8 mouse cellular contexts compared by ENCODE assay signal in the genomic region with DNA sequence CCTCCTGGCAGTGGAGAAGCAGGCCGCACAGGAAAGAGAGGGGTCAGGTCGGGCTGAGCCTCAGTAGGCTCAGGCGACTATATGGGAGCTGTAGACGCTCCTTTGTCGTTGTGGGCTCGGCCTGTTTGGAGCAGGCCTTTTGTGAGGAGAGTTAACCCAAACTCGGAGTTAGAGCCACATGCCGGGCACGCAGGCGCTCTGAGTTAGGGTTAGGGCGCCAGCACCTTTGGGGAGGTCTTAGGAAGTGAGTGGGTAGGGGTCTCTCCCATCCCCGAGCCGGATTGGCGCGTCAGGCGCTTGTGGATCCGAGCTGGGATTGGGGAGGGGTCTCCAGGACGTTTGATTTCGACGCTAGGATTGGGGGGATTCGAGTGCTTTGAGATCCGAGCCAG. TPM values are rescaled to one million over a fixed set of nuclear protein-coding genes. Genes with fewer than 3 reads are reported as not detected.
DNase-seq lines count a peak whose midpoint lies in the region; ATAC-seq and TF ChIP-seq lines count a peak whose summit lies in the region.

No protein-coding gene starts in this region.

- no peak; the same call in 1 of the 2 replicates for ATAC-seq in hindbrain, embryonic 11.5 days (ENCODE audit: low FRiP score)

- H3K27me3 ChIP-seq in hindbrain, embryonic 11.5 days (ENCODE audit: control insufficient read depth, insufficient read depth, low read length), result no peaks in the 10 kb centered on the region

- peak overlapping the region; percentile 96 for H3K4me3 ChIP-seq in gastrocnemius, adult 2 months
- H3K4me3 ChIP-seq in hindbrain, embryonic 11.5 days (ENCODE audit: low read depth, low read length), result peak overlapping the region; percentile 81

- no peaks in the 10 kb centered on the region for H3K36me3 ChIP-seq in hindbrain, embryonic 11.5 days (ENCODE audit: control insufficient read depth, insufficient read depth, low read length)

- no peak for TF ChIP-seq CTCF in gastrocnemius, adult 2 months (IDR thresholded peaks at IDR 0.05)

- H3K4me2 ChIP-seq in hindbrain, embryonic 11.5 days (replicated peaks; ENCODE audit: low read depth, low read length), result peak overlapping the region; percentile 91

- H3K9ac ChIP-seq in hindbrain, embryonic 11.5 days (ENCODE audit: low read depth, low read length), result peak overlapping the region; percentile 88

- WGBS in hindbrain, embryonic 11.5 days, result under 1% methylated on average over 22 of the region's 22 CpGs

- peaks cover 6% of the 10 kb centered on the region for H3K4me1 ChIP-seq in hindbrain, embryonic 11.5 days (replicated peaks; ENCODE audit: control insufficient read depth, insufficient read depth, low read length)

- peak overlapping the region; percentile 92 for H3K27ac ChIP-seq in gastrocnemius, adult 2 months
- peak overlapping the region; percentile 94 for H3K27ac ChIP-seq in hindbrain, embryonic 11.5 days (ENCODE audit: low read depth, low read length)

- no peaks in the 10 kb centered on the region for H3K9me3 ChIP-seq in hindbrain, embryonic 11.5 days (ENCODE audit: control insufficient read depth, low read length)

- intact Hi-C loops in gastrocnemius, adult 2 months (cut with DNase I), result loop anchor here (2.0 to 10.0 kb wide), 5 partner anchors 34 to 489 kb away; partner anchors contain the start of genes Npepl1 and Rab22a
- intact Hi-C loops in gastrocnemius, postnatal 14 days (cut with DNase I; ENCODE audit: low total_unique reads), result no loop called here

- DNase-seq in gastrocnemius, adult 2 months, result no peak
- DNase-seq in gastrocnemius, postnatal 14 days, result no peak
- DNase-seq in retina, postnatal 7 days (ENCODE audit: low read depth, low spot score), result peak; percentile 28
- no peak for DNase-seq in retina, postnatal 1 day
- DNase-seq in hindbrain, embryonic 11.5 days (ENCODE audit: low spot score), result no peak
- peak; percentile 59 for DNase-seq in mesoderm, embryonic 11.5 days (ENCODE audit: low read depth, low spot score)
- no peak for DNase-seq in spleen, adult 18-20 months
- DNase-seq in yolk sac, embryonic 10.5 days (ENCODE audit: low spot score), result no peak

RNA-seq across cellular contexts. Expression of gene Stx16, which starts 0.3 kb away (rescaled TPM):
- total RNA-seq in gastrocnemius, adult 2 months (2021), result 10 to 100 TPM; 19.9 to 21.1 TPM
- total RNA-seq in gastrocnemius, postnatal 14 days (2021), result 10 to 100 TPM; 22.1 to 26.1 TPM
- 8.5 and 9.8 TPM in 2 replicates for polyA plus RNA-seq in hindbrain, embryonic 11.5 days (2014; fragmentation: Nextera tagmentation; extraction: Ambion mirVana)

RNA-seq across cellular contexts. Expression of gene Npepl1, which starts 33.7 kb away (rescaled TPM):
- total RNA-seq in gastrocnemius, adult 2 months (2021), result 10 to 100 TPM; 80.1 to 90.2 TPM
- 10 to 100 TPM; 45.6 to 45.9 TPM for total RNA-seq in gastrocnemius, postnatal 14 days (2021)
- 23.0 and 24.6 TPM in 2 replicates for polyA plus RNA-seq in hindbrain, embryonic 11.5 days (2014; fragmentation: Nextera tagmentation; extraction: Ambion mirVana)

Comparison
In these comparisons a context has a peak if more than half of its experiments do, and no peak if none do; other contexts are left out.
1. DNase-seq: peak in retina, postnatal 7 days (single experiment) and mesoderm, embryonic 11.5 days (single experiment); none in gastrocnemius, adult 2 months (single experiment), gastrocnemius, postnatal 14 days (single experiment), retina, postnatal 1 day (single experiment), hindbrain, embryonic 11.5 days (single experiment), spleen, adult 18-20 months (0 of 2) and yolk sac, embryonic 10.5 days (single experiment).